Mouse (Mus musculus) forebrain, embryonic 16.5 days (tissue): ENCODE results near the gene Rab3il1. TPM values are rescaled to one million over a fixed set of nuclear protein-coding genes. Genes with fewer than 3 reads are reported as not detected.

ENCODE experiments used
- ATAC-seq: fragments of 200-750 bp; cut with Nextera tagmentation; 2 replicates; pipeline ENCODE4 v1.8.0; 2017; ENCODE audit warnings: mild to moderate bottlenecking, moderate library complexity
- H3K27ac ChIP-seq: fragments of 300-500 bp; sonication (generic); 2 replicates; pipeline ENCODE4 v1.5.1; 2014; ENCODE audit warnings: low read length, control low read depth
- H3K27me3 ChIP-seq: fragments of 300-500 bp; sonication (generic); replicated peaks from 2 replicates; pipeline ENCODE4 v1.6.1; 2014; ENCODE audit warnings: low read length; ENCODE audit not compliant: control insufficient read depth, insufficient read depth
- H3K36me3 ChIP-seq: fragments of 300-500 bp; sonication (generic); 2 replicates; pipeline ENCODE4 v1.6.1; 2014; ENCODE audit not compliant: control insufficient read depth, insufficient read depth
- H3K4me1 ChIP-seq: fragments of 300-500 bp; sonication (generic); replicated peaks from 2 replicates; pipeline ENCODE4 v1.6.1; 2014; ENCODE audit warnings: low read length; ENCODE audit not compliant: control insufficient read depth, insufficient read depth
- H3K4me2 ChIP-seq: fragments of 300-500 bp; sonication (generic); 2 replicates; pipeline ENCODE4 v1.6.1; 2014; ENCODE audit warnings: mild to moderate bottlenecking, low read length, control low read depth
- H3K4me3 ChIP-seq: fragments of 300-500 bp; sonication (generic); replicated peaks from 2 replicates; pipeline ENCODE4 v1.5.1; 2014; ENCODE audit warnings: mild to moderate bottlenecking, low read length, control low read depth
- H3K9ac ChIP-seq: fragments of 300-500 bp; sonication (generic); replicated peaks from 2 replicates; pipeline ENCODE4 v1.6.1; 2014; ENCODE audit warnings: low read depth, low read length, control low read depth
- H3K9me3 ChIP-seq: fragments of 300-500 bp; sonication (generic); 2 replicates; pipeline ENCODE4 v1.6.1; 2016; ENCODE audit warnings: low read length; ENCODE audit not compliant: control insufficient read depth
- WGBS: fragments of 180-500 bp; shearing (Covaris S2); extraction: QIAGEN DNeasy Blood & Tissue Kit; methylation state at CpG from one replicate; pipeline ENCODE4 v1.1.7; 2014; 5-methylcytosine and 5-hydroxymethylcytosine counted together
- polyA plus RNA-seq: library from polyadenylated mRNA; unstranded; fragments of >200 nt; fragmentation: Nextera tagmentation; extraction: Ambion mirVana; gene quantifications from 2 replicates; pipeline ENCODE4 v1.2.1, GENCODE M21; 2015

Rab3il1 gene
- polyA plus RNA-seq, 1 experiment from 2014 or later = 18.4 TPM

DNA sequence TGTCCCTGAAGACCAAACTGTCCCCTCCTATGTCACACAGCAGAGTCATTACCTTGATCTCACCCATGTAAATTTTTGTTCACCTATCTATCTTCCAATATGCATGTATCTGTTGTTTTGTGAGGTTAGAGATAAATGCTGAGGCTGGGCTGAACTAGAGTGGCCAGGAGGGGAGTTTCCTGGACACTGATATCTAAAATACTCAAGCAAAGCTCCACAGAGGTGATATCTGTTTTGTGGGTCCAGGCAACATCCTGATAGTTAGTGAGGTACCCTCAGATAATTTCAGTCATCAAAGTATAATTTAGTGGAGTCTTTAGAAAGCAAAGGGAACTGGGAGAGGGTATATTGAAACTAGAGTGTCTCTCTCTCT is 11.6 kb upstream of the Rab3il1 start:
- Histone ChIP-seq H3K4me3 (no peak overlapping the region), H3K9me3 (no peaks in the 10 kb centered on the region), H3K9ac (no peak overlapping the region), H3K27ac (no peak overlapping the region), H3K4me2 (no peak overlapping the region), H3K27me3 (no peaks in the 10 kb centered on the region), H3K4me1 (peaks cover 2% of the 10 kb centered on the region; the same call in 1 of the 2 replicates), H3K36me3 (peaks cover 8% of the 10 kb centered on the region)
- no peak for ATAC-seq

DNA sequence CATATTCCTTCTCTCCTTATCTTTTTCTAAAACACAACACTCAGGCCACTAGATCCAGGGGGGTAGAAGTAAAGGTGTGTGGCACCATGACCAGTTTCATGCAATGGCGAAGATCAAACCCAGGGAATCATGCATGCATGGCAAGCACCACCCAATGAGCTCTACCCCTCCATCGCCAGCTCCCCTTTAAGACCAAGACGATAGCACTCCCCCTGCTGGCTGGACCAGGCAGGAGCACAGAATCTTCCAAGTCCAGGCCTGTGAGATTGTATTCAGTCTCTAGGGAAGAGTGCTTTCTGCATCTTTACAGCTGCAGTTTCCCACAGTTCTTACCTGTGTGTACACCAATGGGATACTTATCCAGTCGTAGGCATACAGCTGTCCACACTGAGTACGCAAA is 10.2 kb upstream of the Rab3il1 start:
- H3K4me3 ChIP-seq = no peak overlapping the region
- H3K9me3 ChIP-seq = no peaks in the 10 kb centered on the region
- no peaks in the 10 kb centered on the region for H3K27me3 ChIP-seq
- ATAC-seq = 0 out of 2 replicates have a peak, but pooled peaks have one; percentile 6
- no peak overlapping the region for H3K4me2 ChIP-seq
- no peak overlapping the region for H3K9ac ChIP-seq
- 21% methylated on average over 5 of the region's 5 CpGs for WGBS
- no peak overlapping the region for H3K27ac ChIP-seq
- peaks cover 2% of the 10 kb centered on the region; the same call in 1 of the 2 replicates for H3K4me1 ChIP-seq
- no peaks in the 10 kb centered on the region for H3K36me3 ChIP-seq

DNA sequence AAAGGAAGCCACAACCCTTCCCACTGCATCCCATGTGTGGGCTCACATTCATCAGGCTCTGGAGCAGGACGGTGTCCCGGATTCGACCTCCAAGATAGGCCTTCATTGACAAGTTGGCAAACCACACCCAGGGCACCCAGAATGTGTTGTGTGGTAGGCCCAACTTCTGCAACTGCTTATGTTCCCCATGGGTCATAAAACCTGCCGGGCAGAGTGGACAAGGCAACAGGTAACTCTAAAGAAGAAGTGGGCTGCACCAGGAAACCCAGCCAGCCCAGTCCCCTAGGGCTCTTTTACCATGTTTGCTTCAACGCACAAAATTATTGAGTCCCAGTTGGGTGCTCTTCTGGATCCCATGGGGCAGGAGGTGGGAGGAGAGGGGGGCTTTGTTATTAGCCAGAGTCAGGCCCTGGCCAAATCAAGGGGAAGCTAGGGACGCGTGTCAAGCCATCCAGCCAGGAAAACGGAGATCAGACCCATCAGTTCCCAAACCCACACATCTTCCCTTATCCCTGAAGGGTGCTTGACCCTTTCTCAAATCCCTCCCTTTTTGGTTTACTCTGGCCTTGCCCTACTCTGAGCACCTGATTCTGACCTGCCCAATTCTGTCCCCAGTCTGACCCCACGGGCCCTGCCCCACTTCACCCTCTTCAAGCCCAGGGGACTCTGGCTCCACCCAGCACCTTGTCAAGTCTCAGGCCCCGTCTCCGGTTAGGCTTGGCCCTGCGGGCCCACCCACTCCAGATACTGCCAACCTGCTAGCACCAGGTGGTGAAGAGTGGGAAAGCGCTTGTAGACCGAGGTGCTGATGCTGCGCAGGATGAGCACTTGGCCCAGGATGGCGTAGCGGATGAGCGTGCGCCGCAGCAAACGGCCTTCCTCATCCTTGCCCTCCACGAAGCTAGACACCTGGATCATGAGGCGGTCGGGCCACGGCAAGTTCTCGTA is 9.2 kb upstream of the Rab3il1 start:
- WGBS = 47% methylated on average over 26 of the region's 26 CpGs
- no peaks in the 10 kb centered on the region for H3K9me3 ChIP-seq
- H3K36me3 ChIP-seq = no peaks in the 10 kb centered on the region
- peak; percentile 69 for ATAC-seq
- no peak overlapping the region for H3K27ac ChIP-seq
- H3K4me2 ChIP-seq = peak overlapping the region; percentile 29
- peaks cover 2% of the 10 kb centered on the region; the same call in 1 of the 2 replicates for H3K4me1 ChIP-seq
- no peaks in the 10 kb centered on the region for H3K27me3 ChIP-seq
- peak overlapping the region; percentile 22 for H3K4me3 ChIP-seq
- peak overlapping the region; percentile 7; the same call in 1 of the 2 replicates for H3K9ac ChIP-seq

DNA sequence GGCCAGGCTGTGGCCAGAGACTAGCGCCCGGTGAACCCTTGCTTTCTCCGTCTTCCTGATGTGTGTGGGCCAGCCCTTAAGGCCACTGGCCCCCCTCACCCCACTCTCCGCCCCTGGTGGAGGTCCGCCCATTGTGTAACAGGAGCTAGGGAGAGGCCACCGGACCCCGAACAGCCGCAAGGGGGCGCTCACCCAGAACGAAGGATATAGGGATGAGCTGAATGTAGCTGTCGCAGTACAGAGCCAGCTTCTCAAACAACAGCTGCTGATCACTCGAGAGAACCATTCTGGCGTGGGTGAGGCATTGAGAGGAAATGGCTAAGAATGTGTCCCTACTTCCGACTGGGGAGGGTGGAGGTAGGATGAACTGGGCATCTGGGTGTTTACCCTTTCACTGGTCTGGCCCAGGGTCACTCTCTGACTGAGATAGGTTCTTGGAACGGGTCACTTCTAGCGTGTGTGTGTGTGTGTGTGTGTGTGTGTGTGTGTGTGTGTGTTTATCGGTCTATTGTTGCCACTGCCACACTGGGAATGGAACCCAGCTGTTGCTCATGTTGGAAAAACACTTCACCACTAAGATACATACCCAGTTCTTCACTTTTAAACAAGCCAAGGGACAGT is 8.3 kb upstream of the Rab3il1 start:
- no peaks in the 10 kb centered on the region for H3K9me3 ChIP-seq
- H3K4me3 ChIP-seq = peak overlapping the region; percentile 22
- H3K27me3 ChIP-seq = no peaks in the 10 kb centered on the region
- H3K9ac ChIP-seq = peak overlapping the region; percentile 7
- peak overlapping the region; percentile 29 for H3K4me2 ChIP-seq
- no peaks in the 10 kb centered on the region for H3K36me3 ChIP-seq
- peak; percentile 89 for ATAC-seq
- H3K27ac ChIP-seq = no peak overlapping the region
- H3K4me1 ChIP-seq = peaks cover 2% of the 10 kb centered on the region; the same call in 1 of the 2 replicates
- 6% methylated on average over 17 of the region's 17 CpGs for WGBS

DNA sequence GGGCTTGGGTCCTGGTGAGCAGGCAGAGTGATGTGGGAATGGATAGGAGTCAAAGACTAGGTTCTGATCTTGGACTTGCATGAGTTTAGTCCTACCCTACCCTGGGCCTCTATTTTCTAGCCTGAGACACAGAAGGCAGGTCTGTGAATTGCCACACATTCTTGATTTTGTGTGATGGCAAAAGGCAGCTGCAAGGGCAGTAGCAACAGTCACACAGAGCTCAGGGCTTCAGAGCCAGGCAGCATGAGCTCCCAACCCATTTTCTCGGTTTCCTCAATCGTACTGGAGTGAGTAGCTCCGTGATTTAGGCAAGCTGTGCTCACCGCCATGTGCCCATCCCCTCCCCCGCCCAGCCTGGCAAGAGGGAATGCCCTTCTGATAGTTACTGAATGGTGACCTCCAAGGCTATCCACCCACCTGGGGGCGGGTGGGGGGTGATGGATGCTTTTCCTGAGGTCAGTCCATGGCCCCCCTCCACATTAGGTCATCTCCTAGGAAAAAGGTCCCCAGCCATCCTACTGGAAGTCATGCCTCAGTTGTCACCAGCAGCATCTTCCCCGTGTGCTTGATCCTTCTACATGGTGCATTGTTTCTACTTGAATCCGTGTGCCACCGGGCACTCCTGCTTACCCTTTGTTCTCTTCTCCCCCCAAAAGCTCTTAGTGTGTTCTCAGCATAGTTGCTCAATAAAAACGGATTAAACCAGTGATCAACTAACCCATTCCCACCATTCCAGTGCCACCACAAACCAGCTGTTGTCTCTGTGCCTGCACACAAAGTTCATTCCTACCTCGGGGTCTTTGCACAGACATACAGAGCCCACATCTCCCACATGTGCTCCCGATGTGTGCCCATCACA is 4.0 kb upstream of the Rab3il1 start:
- H3K9me3 ChIP-seq = 0 out of 2 replicates have a peak, but pooled peaks cover 2% of the 10 kb centered on the region
- no peak overlapping the region for H3K9ac ChIP-seq
- WGBS = 68% methylated on average over 12 of the region's 12 CpGs
- H3K27me3 ChIP-seq = no peaks in the 10 kb centered on the region
- peaks cover 2% of the 10 kb centered on the region; the same call in 1 of the 2 replicates for H3K4me1 ChIP-seq
- no peak overlapping the region for H3K4me3 ChIP-seq
- no peaks in the 10 kb centered on the region for H3K36me3 ChIP-seq
- H3K4me2 ChIP-seq = no peak overlapping the region
- no peak for ATAC-seq
- no peak overlapping the region for H3K27ac ChIP-seq

DNA sequence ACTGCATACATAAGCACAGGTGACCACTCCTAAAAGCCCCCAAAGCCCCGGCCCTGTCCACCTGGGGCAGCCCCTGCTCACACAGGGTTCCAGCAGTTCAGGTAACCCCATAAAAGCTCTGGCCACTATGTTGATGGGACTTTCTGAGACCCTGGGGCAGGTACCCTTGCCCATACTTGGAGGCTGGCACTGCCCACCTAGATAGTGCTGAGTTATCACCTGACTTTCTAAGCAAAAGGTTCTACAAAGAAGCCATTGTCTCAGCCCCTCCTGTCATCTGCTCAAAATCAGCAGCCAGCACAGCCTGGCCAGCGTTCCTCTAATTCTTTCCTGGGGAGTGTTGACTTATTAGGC is 3.4 kb upstream of the Rab3il1 start:
- ATAC-seq = no peak
- H3K27ac ChIP-seq = no peak overlapping the region
- H3K4me1 ChIP-seq = peaks cover 2% of the 10 kb centered on the region; the same call in 1 of the 2 replicates
- H3K27me3 ChIP-seq = no peaks in the 10 kb centered on the region
- H3K9me3 ChIP-seq = 0 out of 2 replicates have a peak, but pooled peaks cover 2% of the 10 kb centered on the region
- 76% methylated on average over 2 of the region's 2 CpGs for WGBS
- H3K9ac ChIP-seq = no peak overlapping the region
- H3K4me2 ChIP-seq = no peak overlapping the region
- H3K36me3 ChIP-seq = no peaks in the 10 kb centered on the region
- H3K4me3 ChIP-seq = no peak overlapping the region

DNA sequence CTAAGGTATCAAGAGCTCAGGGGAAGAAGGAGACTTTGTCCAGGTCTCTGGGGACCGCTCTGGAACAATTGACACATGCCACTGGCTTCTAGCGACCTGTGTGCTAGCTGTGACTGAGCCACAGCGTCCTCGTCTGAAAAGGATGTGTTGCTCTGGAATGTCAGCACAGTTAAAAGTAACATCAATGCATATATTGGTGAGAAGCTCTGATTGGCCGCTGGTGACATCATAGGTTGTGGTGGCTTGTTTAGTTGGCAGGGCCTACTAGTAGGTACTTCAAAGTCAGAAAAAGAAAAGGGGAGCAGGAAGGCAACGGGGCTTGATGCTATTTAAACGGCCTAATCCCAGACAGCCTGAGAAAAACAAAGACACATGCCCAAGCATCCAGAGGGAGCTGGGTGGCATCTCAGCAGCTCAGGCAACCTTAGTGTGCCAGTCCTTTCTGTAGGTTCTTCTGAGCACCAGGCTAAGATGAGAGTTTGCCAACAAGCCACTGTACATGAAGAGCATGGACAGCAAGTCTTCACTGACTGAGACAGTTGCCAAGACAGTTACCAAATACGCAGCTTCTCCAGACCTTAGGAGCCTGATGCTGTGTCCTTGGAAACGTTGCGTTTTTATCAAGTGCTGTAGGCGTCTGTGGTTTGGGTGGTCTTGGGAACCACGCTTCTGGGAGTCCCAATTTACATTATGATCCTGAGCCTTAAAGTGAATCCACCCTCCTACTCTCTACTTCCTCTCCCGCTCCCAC is 2.6 kb upstream of the Rab3il1 start:
- Histone ChIP-seq H3K4me3 (no peak overlapping the region), H3K9ac (no peak overlapping the region), H3K9me3 (0 out of 2 replicates have a peak, but pooled peaks cover 2% of the 10 kb centered on the region), H3K4me1 (no peaks in the 10 kb centered on the region), H3K36me3 (no peaks in the 10 kb centered on the region), H3K27ac (no peak overlapping the region), H3K4me2 (no peak overlapping the region), H3K27me3 (no peaks in the 10 kb centered on the region)
- ATAC-seq = no peak
- WGBS = 57% methylated on average over 13 of the region's 13 CpGs

DNA sequence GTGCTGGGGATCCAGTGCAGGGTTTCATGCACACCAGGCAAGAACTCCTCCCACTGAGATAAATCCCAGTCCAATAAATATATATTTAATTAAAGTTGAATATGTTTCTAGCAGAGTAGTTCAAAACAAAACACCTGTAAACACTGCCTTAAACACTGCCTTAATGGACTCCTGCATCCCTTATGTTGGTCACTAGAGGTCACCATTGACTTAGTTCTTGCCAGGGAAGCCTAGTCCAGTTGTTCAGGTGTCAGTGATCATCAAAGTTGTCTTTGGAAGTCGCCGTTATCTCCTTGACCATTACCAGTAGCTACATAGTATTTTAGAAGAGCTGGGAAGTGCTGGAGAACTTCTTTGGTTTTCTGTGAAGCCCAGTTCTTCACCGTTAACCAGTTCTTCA is 1.1 kb upstream of the Rab3il1 start:
- 36% methylated on average over 3 of the region's 3 CpGs for WGBS
- ATAC-seq = no peak
- Histone ChIP-seq H3K4me1 (no peaks in the 10 kb centered on the region), H3K36me3 (no peaks in the 10 kb centered on the region), H3K4me2 (no peak overlapping the region), H3K27me3 (no peaks in the 10 kb centered on the region), H3K4me3 (no peak overlapping the region), H3K27ac (no peak overlapping the region), H3K9ac (no peak overlapping the region), H3K9me3 (0 out of 2 replicates have a peak, but pooled peaks cover 2% of the 10 kb centered on the region)
